Mouse (Mus musculus): Measurements from ENCODE around the gene Ccdc188.
"Not testable (repeated sequence)": the region's sequence is repeated elsewhere in the genome, so short reads cannot be mapped to it uniquely, and the experiment has no call there.

Ccdc188 gene

DNA sequence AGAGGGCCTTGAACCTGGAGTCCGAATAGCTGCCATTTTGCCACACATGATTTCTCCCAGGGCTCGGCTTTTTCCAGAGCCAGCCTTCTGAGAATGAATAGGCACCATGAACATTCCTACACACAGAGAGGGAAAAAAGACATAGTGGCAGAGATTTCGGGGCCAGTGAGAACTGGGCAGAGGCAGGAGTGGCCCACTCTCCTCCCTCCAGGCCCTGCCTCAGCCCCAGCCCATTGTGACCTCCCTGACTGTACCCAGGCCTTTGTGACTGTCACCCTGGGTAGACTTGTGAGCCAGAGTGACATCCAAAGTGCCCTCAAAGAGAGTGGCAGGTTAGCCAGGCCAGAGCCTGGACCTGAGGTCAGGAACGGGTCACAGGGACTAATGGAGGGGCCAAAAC, at the start of gene Ccdc188:
Gene Ccdc188 (plus strand): TSS at position 301 of the 400 bp plus-strand sequence.
- DNase-seq (ENCODE audit: low read depth, low spot score), result no peak

DNA sequence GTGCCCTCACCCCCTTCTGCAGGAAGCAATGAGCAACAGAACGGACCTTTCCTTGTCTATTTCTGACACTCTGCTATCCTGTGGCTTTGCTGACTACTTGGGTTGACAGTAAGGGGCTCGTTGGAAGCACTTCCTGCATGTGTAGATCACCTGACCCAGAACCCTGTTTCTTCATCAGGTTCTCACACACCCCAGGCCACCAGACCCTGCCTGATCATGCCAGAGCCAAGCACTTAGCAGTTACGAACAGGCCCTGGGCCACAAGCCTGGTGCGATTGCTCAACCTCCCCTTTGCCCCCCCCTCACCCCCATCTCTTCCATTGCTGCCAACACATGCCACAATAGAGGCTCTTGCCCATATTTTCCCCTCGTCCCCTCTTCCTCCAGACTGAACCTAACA, 48.5 kb upstream of the Ccdc188 start:
- no peak for DNase-seq (ENCODE audit: low read depth, low spot score)

DNA sequence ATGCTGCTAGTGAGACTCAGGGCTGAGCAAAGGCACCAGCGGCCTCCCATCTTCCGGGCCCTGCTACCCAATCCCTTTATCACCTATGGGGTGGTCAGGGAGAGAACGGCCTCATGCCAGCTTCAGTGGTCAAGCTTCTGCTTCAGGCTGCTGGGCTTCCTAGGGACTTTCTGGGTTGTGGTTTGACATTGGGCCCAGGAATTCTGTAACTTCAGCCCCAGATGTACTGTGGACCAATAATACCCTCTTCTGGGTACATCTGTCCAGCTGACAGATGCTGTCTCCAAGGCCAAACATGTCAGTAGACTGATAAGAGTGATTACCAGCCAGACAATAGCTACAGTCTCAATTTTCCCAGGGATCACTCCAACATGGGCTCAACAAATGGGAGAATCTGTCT, 47.9 kb upstream of the Ccdc188 start:
- DNase-seq (ENCODE audit: low read depth, low spot score), result no peak

DNA sequence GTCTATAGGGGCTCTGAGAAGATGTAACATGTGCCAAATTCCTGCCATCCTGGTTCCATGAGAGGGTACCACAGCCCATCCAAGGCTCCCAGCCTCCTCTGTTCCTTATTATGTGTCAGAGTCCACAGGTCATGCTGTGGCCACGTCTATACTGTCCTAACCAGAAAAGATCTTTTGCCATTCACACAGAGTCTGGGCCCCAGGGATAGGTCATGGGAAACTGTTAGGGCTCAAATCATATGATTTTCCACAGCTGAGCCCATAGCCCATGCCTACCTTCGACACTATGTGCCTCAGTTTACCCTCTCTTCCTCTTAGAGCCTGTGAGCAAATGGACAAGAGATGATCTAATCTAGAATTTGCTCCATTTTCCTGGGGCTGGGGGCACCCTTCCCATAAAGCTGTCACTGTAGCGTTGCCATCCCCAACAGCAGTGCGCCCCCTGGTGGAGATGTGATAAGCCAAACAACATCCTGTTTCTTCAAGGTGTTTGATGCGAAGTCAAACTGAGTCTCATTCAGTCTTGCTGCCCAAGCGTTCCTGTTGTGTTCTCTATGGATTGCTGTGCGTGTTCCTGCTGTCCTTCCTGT, 45.3 kb upstream of the Ccdc188 start:
- peak; percentile 54 for DNase-seq (ENCODE audit: low read depth, low spot score)

DNA sequence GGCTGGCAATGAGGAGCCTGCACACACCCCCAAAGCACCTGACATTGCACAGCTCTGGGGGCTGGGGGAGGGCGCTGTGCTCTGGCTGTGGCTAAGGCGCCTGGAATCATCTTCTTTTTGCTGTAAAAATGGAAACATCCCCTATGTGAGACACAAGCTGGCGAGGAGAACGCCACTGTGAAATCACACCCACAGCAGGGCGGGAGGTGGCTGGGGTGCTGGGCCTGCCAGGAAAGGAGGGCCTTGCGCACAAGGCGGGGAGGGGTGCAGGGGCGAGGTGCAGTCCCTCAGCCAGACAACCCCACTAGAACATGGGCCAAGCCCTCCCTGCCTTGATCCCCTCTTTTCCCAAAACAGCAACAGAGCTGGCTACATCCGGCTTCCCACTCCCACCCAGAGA, 44.4 kb upstream of the Ccdc188 start:
- no peak for DNase-seq (ENCODE audit: low read depth, low spot score)

DNA sequence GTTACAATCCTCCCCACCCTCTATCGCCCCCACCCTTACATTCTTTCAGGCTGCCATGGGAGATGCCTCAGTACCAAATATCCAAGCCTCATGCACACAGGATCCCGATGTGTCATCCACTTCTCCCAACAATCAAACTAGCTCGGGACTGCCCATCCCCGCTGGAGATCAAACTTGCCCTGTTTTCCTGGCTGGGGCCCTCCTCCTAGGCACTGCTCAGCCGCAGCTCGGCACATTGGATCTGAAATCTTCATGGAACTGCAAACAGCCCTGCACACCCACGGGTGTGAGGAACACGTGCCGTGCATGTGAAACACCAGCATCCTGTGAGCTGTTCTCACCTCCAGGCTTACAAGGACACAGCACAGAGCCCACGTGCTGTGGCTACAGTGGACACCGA, 43.9 kb upstream of the Ccdc188 start:
- DNase-seq (ENCODE audit: low read depth, low spot score), result no peak

DNA sequence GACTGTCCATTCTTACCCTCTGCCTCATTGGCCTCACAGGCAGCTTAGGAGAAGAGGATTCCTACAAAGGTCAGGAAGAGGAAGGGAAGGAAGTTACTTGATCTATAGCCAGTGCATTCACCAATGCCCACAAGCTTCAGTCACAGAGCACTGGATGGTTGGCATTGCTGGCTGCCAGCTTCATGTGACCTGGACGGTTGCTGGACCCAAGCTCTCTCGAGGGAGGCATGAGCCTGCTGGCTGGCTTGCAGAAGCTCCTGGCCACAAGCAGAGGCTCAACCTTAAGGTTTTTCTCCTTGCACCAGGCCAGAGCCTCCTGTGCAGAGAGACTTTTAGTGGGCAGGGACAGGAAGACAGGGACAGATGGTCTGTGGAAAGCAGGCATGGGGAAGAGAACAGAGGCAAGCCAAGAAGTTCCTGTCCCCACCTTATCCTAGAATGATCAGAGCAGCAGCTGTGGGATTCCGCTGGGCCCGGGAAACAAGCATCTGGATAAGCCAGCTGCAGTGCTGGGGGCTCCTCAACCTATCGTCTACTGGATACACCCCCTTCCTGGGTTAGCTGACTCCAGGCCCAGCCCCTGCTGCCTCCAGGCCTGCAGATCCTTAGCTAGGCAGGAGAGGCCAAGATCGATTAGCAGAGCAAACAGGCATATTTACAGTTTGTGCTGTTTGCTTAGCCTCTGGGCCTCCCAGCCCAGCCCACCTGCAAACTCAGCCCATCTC, 41.7 kb upstream of the Ccdc188 start:
- no peak for DNase-seq (ENCODE audit: low read depth, low spot score)

DNA sequence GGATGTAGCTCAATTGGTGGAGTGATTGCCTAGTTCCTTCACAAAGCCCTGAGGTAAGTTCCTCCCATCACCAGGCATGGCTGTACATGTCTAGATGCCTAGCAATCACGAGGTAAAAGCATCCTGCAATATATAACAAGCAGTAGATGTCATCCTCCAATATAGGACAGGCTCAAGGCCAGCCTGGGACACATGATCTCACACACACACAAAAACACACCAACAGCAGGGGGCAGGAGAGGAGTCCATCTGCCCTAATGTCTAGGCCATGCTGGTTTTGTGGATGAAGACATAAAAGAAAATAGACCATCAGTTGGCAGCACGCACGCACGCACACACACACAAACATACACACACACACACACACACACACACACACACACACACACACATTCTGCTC, 40.9 kb upstream of the Ccdc188 start:
- no peak for DNase-seq (ENCODE audit: low read depth, low spot score)

DNA sequence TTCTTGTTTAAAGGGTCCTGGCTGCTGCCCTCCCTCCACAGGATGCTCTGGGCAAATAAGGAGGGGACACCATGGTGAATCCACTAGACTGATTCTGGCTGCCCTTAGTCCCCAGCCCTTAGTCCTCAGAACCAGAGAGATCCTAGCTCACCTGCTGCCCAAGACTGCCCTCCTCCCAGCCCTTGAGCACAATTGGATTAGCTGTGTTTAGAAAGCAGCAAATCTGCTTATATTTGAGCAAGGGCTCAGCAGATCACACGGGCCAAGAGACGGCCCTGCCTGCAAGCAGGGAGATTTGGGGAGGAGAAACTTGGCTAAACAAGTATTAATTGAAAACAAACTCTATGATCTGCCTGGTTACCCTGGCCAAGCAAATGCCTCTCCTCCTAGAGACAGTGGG, 38.1 kb upstream of the Ccdc188 start:
- DNase-seq (ENCODE audit: low read depth, low spot score), result no peak

DNA sequence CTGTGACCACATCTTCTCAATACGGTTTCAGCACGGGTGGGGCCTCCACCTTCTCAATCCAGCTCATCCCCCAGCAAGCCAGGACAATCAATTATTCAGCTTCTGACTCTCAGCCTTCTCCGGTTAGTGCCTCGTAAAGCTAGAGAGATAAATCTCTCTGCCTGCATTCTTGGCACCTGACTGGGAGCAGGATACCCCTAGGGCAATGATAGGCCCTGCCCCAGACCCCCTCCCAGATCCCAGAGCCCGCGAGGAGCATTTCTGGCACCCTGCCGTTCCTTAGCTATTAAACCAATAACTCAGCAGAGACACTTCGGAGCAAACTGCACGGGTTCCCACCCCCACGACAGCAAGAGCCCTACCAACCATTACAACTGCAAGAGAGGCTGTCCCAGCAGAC, 36.3 kb upstream of the Ccdc188 start:
- DNase-seq (ENCODE audit: low read depth, low spot score), result no peak

DNA sequence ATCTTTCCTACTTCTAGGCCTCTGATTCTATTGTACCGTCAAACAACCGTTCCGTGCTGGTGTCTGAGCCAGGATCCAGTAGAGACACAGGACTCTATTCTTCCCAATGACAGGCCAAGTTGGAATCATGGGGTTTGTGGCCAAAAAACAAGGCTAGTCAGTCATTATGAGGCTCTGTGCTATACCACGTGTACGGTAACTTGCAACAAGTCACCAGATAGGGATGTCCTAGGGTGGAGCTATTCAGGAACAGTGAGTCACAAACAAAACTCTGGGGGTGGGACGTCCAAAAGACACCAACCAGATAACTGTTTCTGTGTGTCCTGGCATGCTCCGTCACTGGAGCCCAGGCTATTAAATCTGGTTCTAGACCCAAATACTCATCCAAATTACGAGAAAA, 34.9 kb upstream of the Ccdc188 start:
- DNase-seq (ENCODE audit: low read depth, low spot score), result no peak

DNA sequence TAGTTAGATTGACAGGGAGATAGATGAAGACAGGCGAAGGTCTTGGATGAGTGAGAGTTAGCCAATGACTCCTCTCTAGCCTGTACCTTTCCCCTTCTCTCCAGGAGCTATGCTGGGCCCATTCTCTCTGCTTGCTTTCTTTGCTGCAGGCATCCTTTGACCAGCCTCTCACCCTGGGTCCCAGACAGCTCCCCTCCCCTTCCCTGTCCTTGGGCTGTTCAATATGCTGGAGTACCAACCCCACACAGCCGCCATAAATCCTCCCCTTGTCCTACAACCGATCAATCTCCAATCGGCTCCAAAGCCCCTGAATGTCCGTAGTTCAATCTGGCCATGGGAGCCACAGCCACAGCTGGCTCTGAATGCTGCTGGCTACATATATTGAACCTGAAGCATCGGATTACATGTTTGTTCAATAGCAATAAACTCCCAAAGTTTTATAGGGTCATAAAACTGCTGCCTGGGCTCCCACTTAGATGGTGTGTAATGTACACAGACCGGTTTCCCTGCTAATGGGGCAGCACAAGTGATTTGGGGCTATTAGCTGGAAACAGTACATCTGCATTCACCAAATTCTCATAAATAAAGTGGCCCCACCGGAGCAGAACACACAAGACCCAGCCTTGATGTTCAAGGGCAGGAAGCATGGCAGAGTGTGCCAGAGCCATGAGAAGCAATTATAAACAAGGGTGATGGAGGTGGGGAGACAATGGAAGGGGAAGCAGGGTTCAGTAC, 31.8 kb upstream of the Ccdc188 start:
- DNase-seq (ENCODE audit: low read depth, low spot score), result no peak

DNA sequence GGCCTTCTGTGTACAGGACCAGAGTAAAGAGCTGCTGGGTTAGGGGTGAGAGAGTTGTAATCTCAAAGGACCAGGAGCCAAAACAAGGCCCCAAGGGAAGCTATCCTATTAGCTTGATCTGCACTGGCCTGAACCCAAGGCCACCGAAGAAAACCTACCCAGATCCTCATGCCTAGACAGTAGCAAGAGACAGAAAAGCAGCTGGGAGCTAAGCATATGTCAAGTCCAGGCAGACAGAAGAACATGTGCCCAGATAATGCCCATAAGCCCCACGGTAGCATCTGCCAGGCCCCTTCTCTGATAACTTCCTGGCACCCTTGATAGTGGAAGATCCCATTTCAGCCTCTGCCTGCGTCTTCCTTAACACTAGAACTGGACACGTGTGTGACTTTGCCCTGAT, 30.9 kb upstream of the Ccdc188 start:
- DNase-seq (ENCODE audit: low read depth, low spot score), result no peak

DNA sequence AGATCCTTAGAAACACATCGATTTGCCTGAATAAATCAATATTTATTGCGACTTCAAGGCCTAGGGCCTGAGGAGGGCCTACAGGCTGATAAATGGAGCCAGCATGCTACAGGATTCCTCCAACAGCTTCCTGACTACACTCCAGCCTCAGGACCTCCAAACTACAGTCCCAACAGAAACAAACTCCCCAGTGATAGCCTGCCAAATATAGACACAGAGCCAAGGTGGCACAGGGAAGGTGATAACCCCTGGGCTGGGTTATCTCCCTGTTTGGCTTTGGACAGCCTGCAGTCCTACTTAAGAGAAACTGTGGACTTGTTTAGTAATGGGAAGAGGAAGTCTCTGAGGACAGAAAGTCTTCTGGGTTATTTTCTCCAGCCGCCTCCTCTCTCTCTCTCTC, 30.5 kb upstream of the Ccdc188 start:
- no peak for DNase-seq (ENCODE audit: low read depth, low spot score)

DNA sequence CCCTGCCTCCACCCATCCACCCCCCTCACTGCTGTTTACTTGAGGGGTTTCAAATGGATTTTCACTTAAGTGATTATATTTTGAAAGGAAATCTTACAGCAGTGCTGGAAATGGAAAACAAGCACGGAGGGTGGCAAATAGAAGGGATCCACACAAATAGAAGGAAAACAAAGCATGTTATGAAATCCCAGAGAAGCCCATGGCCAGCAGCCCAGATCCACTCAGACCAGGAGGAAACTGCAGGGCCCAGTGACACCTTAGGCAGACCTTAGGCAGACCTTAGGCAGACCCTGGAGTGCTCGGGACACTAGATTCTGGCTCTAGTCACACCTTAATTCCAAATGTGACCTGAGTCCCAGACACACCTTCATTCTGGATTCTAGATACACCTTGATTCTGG, 26.7 kb upstream of the Ccdc188 start:
- DNase-seq (ENCODE audit: low read depth, low spot score), result no peak

DNA sequence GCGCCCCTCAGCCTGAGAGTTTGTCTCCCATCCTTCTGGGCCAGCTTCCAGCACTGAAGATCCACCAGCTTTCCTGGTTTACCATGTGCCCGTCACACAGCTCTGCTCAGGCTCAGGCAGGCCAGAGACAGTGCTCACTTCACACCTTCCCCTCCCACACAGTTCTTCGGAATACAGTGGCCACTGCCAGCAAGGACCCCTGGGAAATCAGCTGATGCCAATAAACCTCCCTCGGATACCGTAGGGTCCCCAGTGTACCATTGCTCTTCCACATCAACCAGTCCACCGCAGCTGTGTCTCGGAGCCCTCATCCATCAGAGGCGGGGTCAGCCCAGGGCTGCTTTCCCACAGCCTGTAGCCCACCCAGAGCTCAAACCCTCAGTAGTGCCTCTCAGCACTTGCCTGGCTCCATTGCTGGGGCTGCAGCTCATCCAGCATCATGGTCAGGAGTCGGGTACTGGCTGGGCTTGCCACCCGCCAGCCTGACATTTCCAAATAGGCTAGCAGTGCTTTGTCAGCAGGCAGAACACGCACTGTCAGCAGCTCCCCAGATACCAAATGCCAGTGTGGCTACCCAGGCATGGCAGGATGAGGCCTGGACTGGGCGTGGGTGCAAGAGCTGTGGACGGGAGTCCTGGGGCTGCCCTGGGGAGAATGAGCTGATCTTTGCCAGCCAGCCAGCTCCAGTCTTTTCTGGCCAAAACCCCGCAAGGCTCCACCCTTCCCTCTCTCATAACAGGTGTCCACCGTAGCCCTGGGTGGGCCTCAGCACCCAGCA, 23.3 kb upstream of the Ccdc188 start:
- DNase-seq (ENCODE audit: low read depth, low spot score), result no peak

DNA sequence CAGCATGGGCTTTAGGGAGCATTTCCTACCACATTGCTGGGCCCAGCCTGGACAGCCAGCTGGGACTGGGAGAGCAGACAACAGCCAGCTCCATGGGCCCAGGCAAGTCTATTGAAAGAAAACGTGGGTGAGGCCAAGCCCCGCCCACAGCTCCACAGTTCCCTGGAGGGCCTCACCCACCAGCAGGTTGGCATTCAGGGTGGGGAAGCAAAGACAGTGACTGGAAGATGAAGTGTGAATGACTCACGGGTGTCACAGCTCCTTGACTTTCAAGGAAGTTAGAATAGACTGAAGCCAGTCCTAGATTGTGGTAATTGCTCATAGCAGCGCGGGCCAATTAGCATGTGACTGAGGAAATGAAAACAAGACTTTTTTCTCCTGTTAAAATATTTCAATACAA, 22.6 kb upstream of the Ccdc188 start:
- DNase-seq (ENCODE audit: low read depth, low spot score), result no peak

DNA sequence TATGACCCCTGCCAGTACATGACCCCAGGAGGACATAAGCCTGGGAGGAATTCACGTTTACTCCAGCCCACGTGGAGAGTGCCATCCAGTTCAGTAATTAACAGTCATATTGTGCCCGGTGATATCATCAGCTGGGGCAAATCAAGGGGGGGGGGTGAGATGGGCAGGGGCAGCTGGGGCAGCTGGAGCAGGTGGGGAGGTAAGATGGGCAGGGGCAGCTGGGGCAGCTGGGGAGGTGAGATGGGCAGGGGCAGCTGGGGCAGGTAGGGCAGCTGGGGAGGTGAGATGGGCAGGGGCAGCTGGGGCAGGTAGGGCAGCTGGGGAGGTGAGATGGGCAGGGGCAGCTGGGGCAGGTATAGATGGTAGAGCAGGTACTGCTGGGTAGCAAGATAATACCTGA, 22.1 kb upstream of the Ccdc188 start:
- DNase-seq (ENCODE audit: low read depth, low spot score), result not testable (repeated sequence)

DNA sequence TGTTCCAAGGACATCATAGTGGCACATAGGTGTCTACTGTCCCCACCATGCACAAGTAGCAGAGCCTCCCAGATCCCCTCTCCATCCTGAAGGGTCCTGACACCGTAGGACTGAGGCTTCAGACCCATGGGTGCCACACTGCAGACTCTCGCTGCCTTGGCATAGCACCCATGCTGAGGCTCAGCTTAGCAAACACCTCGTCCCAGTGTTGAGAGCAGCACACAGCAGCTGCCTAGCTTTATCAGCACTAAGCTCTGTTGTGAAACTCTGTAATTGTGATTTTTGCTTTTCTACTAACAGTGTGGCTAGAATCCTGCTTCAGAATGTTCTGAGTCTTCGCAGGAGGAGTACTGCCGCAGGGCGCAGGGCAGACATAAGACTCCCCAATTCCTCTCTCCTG, 19.8 kb upstream of the Ccdc188 start:
- no peak for DNase-seq (ENCODE audit: low read depth, low spot score)

DNA sequence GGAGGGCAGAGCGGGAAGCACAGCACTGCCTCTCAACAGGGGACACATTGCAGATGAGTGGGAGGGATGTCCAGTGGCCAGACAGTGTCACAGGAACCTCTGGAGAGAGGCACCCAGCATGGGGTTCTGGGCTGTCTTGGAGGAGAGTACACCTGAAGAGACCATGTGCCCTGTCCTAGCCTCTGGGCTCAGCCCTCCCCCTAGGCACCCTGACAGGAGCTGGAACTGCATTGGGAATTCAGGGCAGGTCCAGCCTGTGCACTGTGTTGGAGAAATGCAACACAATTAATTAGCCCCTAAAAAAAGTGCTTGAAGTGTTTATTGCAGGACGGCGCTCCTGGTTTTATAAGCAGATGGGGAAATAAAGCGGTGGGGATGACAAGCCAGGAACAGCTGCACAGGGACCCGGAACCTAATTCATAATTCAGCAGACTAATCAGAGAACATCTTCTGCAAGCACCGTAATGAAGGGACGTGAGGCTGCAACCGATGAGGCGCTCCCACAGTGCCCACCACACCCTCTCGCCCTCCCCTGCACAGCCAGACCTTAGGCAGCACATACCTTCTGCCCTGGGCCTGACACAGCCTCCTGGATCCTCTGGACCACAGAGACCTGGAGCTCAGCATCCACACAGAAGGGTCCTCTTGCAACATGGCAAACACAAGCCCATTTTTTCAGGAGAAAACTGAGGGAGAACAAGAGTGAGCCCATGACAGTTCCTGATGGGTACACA, 19.1 kb upstream of the Ccdc188 start:
- DNase-seq (ENCODE audit: low read depth, low spot score), result no peak

DNA sequence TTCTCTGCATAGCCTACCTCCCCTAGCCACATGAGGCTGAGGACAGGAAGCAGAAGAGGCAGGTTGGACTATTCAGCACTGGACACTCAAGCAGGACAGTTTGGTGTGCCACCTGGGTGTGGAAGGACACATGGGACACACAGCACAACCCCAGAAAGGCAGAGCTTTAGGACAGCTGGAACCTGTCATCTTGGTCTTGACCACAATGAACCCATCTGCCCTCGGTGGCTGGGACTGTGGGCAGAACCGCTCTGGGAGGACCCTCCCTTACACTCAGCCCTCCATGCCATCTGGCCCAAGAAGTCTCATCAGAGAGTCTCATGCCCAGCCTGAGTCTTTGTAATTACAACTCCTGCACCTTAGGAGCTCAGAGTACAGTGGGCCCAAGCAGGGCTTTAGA, 17.6 kb upstream of the Ccdc188 start:
- no peak for DNase-seq (ENCODE audit: low read depth, low spot score)

DNA sequence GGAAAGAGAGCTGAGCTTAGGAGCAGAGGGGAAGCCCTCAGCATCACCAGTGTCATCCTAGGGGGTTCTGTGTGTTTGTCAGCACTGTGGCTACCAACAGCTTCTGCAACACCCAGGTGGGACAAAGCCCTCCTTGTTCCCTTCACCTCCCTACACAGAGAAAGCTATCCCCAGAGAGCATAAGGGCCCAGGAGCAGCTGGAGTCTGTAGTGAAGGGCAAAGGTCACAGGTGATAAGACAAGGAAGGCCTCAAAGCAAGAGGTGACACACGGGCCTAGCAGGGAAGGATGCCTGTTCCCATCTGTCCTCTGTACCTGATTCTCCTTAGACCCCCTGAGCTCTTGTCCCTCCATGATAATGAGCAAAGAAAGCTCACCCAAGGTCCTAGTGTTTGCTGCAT, 16.1 kb upstream of the Ccdc188 start:
- no peak for DNase-seq (ENCODE audit: low read depth, low spot score)

Data from embryo, embryonic 11.5 days (tissue).